Mouse (Mus musculus) limb, embryonic 14.5 days (tissue): ENCODE results near the gene Plekhh1. TPM values are rescaled to one million over a fixed set of nuclear protein-coding genes. Genes with fewer than 3 reads are reported as not detected.

Source experiments
- ATAC-seq: fragments of 200-750 bp; cut with Nextera tagmentation; 2 replicates; pipeline ENCODE4 v1.8.0; 2017; ENCODE audit warnings: low read depth, moderate number of reproducible peaks, moderate TSS enrichment; ENCODE audit not compliant: low FRiP score
- DNase-seq: peaks from one replicate; pipeline ENCODE4 v3.0.0-alpha.2; 2015; ENCODE audit warnings: low spot score
- H3K27ac ChIP-seq: fragments of 300-500 bp; sonication (generic); replicated peaks from 2 replicates; pipeline ENCODE4 v1.5.1; 2014; ENCODE audit warnings: low read depth, mild to moderate bottlenecking, low read length, moderate library complexity, mixed read lengths
- H3K27me3 ChIP-seq: fragments of 300-500 bp; sonication (generic); 2 replicates; pipeline ENCODE4 v1.6.1; 2014; ENCODE audit warnings: low read length, mixed read lengths; ENCODE audit not compliant: control insufficient read depth, insufficient read depth
- H3K36me3 ChIP-seq: fragments of 300-500 bp; sonication (generic); 2 replicates; pipeline ENCODE4 v1.6.1; 2014; ENCODE audit warnings: mild to moderate bottlenecking, low read length, moderate library complexity, mixed read lengths; ENCODE audit not compliant: control insufficient read depth, insufficient read depth
- H3K4me1 ChIP-seq: fragments of 300-500 bp; sonication (generic); 2 replicates; pipeline ENCODE4 v1.6.1; 2014; ENCODE audit warnings: antibody characterized with exemption, low read length, mixed read lengths; ENCODE audit not compliant: control insufficient read depth, insufficient read depth
- H3K4me2 ChIP-seq: fragments of 300-500 bp; sonication (generic); replicated peaks from 2 replicates; pipeline ENCODE4 v1.6.1; 2014; ENCODE audit warnings: low read depth, mild to moderate bottlenecking, low read length, moderate library complexity; ENCODE audit not compliant: severe bottlenecking
- H3K4me3 ChIP-seq: fragments of 300-500 bp; sonication (generic); replicated peaks from 2 replicates; pipeline ENCODE4 v1.5.1; 2014; ENCODE audit warnings: low read length
- H3K9ac ChIP-seq: fragments of 300-500 bp; sonication (generic); 2 replicates; pipeline ENCODE4 v1.6.1; 2014; ENCODE audit warnings: mild to moderate bottlenecking, low read depth, low read length, moderate library complexity; ENCODE audit not compliant: severe bottlenecking
- H3K9me3 ChIP-seq: fragments of 300-500 bp; sonication (generic); 2 replicates; pipeline ENCODE4 v1.6.1; 2016; ENCODE audit warnings: low read length; ENCODE audit not compliant: control insufficient read depth
- POLR2A ChIP-seq: fragments of 200-500 bp; IDR thresholded peaks from 2 replicates; pipeline ENCODE4 v1.8.0; 2012; ENCODE audit warnings: inconsistent platforms, mild to moderate bottlenecking, moderate library complexity, borderline replicate concordance; ENCODE audit not compliant: insufficient read depth, insufficient read length; ENCODE audit errors: extremely low read depth
- WGBS: fragments of 180-500 bp; shearing (Covaris S2); extraction: QIAGEN DNeasy Blood & Tissue Kit; methylation state at CpG from one replicate; pipeline ENCODE4 v1.1.7; 2014; 5-methylcytosine and 5-hydroxymethylcytosine counted together
- polyA plus RNA-seq, 2 experiments: library from polyadenylated mRNA; depleted of rRNA in 1 of 2; stranded (reverse) in 1 of 2; unstranded in 1 of 2; fragments of >200 nt; fragmentation: Nextera tagmentation in 1 of 2; extraction: Ambion mirVana in 1 of 2; gene quantifications; 2 replicates each; pipeline versions ENCODE4 v1.2.1 to v1.2.3; 2012 to 2014

The Plekhh1 gene
- polyA plus RNA-seq, 2 experiments: 2.5 to 4.9 TPM

DNA sequence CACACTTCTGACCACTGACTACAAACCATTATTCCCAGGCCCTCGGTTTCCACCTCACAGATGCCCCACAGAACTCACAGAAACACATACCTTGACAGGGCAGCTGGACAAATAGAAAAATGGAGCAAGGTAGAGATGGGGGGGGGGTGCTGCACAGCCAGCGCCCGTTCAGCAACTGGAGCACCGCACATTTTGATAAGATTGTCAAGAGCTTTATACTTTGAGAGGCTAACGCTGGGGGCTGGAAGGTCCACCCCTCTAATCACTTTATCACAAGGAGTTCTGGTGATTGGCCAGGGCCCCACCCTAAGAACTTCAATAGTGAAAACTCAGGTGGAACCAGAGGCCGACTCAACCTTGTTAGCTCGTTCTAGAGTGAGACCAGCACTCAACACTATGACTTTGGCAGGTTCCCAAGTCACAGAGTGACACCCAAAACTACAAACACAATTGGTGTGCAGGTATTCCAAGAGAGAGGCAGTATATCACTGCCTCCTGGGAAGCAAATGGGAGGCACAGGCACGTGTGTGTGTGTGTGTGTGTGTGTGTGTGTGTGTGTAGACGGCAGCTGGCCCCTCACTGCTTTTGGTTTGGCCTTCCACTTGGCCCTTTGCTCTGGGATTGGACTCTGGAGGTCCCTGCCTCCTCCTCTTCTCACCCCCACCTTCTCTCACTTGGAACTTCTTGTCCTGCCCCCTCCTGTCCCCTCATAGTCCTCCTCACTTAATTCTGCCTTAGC, 45.5 kb upstream of the Plekhh1 start:
- H3K9ac ChIP-seq: no peak overlapping the region
- no peak overlapping the region for H3K4me3 ChIP-seq
- H3K36me3 ChIP-seq: no peaks in the 10 kb centered on the region
- no peak for TF ChIP-seq POLR2A
- H3K4me2 ChIP-seq: no peak overlapping the region
- DNase-seq: no peak
- no peaks in the 10 kb centered on the region for H3K4me1 ChIP-seq
- H3K27me3 ChIP-seq: no peaks in the 10 kb centered on the region
- H3K27ac ChIP-seq: no peak overlapping the region
- no peak for ATAC-seq
- WGBS: 75% methylated on average over 9 of the region's 9 CpGs
- H3K9me3 ChIP-seq: no peaks in the 10 kb centered on the region

DNA sequence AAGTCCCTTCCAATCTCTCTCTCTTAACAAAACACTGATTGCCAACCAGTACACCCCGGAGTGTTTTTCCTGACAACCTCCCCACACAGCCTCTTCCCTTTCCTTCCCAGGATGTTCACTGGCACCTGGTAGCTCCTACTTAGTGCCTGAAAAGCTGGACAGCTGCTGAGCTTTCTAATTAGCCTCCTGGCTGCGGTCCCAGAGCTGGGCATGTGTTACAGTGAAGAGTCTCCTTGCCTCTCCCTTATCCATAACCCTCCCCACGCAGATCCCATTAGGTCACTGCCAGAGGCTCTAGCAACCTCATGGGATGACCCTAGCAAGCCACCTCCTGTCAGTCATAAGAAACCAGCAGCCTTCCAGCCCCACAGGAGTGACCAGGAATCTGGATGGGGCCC, 44.9 kb upstream of the Plekhh1 start:
- Histone ChIP-seq H3K4me1 (no peaks in the 10 kb centered on the region), H3K9ac (no peak overlapping the region), H3K27ac (no peak overlapping the region), H3K4me3 (no peak overlapping the region), H3K9me3 (no peaks in the 10 kb centered on the region), H3K36me3 (no peaks in the 10 kb centered on the region), H3K27me3 (no peaks in the 10 kb centered on the region), H3K4me2 (no peak overlapping the region)
- DNase-seq: peak; percentile 39
- 50% methylated on average over 3 of the region's 3 CpGs for WGBS
- ATAC-seq: no peak
- TF ChIP-seq POLR2A: no peak

DNA sequence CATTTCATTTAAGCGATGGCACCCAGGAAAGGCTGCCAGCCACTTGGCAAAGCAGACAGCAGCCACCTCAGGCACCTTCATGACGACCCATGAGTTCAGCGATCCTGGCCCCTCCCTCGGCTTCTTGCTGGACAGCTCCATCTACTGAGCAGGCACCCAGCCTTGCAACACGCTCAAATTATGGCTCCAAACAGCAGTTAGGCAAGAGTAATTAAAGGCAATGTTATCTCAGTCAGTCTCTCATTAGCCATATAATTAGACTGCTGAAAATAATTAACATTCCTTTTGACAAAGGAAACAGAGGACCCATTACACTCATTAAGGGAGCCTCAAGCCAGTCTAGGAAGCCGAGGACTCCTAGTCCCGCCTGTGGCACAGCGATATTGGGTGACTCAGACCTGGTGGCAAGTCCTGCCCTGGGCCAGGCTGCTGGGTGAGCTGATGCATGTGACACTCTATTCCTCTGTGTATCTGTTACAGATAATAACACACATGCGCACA, 41.3 kb upstream of the Plekhh1 start:
- H3K9ac ChIP-seq: no peak overlapping the region
- H3K4me3 ChIP-seq: no peak overlapping the region
- H3K27me3 ChIP-seq: no peaks in the 10 kb centered on the region
- no peak overlapping the region for H3K4me2 ChIP-seq
- TF ChIP-seq POLR2A: no peak
- no peak overlapping the region for H3K27ac ChIP-seq
- ATAC-seq (no peak), DNase-seq (no peak)
- no peaks in the 10 kb centered on the region for H3K9me3 ChIP-seq
- no peaks in the 10 kb centered on the region for H3K4me1 ChIP-seq
- no peaks in the 10 kb centered on the region for H3K36me3 ChIP-seq
- WGBS: 43% methylated on average over 9 of the region's 9 CpGs

DNA sequence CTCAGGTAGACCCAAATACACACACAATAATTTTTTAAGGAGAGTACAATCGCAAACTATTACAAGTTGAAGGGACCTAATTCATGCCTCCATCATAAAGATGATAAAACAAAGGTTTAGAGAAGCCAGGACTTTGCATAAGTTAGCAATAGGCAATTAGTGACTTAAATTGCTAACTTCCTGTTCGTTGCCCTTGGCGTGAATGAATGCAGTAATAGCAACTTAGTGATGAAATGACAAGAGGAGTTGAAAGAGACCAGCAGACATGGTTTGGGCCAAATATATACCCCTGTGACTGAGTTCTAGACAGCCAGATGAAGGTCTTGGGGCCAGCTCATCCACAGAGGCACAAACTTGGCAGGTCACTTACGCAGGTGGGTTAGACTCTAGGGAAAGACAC, 32.7 kb upstream of the Plekhh1 start:
- H3K4me1 ChIP-seq: no peaks in the 10 kb centered on the region
- H3K4me3 ChIP-seq: no peak overlapping the region
- no peaks in the 10 kb centered on the region for H3K36me3 ChIP-seq
- no peak overlapping the region for H3K4me2 ChIP-seq
- 77% methylated on average over 4 of the region's 4 CpGs for WGBS
- H3K27me3 ChIP-seq: no peaks in the 10 kb centered on the region
- TF ChIP-seq POLR2A: no peak
- ATAC-seq: no peak
- H3K27ac ChIP-seq: no peak overlapping the region
- no peaks in the 10 kb centered on the region for H3K9me3 ChIP-seq
- DNase-seq: no peak
- no peak overlapping the region for H3K9ac ChIP-seq

DNA sequence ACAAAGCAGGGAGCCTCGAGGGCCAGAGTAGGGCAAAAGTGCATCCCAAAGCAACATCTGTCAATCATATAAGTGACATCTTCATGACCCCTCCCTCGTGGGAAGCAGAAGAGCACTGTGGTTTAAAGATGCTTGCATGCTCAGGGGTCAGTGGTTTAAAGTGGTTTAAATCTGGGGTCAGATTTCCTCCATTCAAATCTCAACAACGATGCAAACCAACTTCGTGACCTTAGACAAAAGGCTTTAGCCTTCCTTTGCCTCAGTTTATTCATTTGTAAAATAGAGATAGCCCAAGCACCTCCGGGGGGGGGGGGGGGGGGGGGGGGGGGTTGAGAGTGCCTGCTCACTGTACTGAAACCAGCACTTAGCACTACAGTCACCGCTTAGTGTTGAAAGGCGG, 32.3 kb upstream of the Plekhh1 start:
- Histone ChIP-seq H3K36me3 (no peaks in the 10 kb centered on the region), H3K4me3 (no peak overlapping the region), H3K4me1 (no peaks in the 10 kb centered on the region), H3K27ac (no peak overlapping the region), H3K9me3 (no peaks in the 10 kb centered on the region), H3K4me2 (no peak overlapping the region), H3K27me3 (no peaks in the 10 kb centered on the region), H3K9ac (no peak overlapping the region)
- no peak for TF ChIP-seq POLR2A
- no peak for DNase-seq
- no peak for ATAC-seq
- 42% methylated on average over 6 of the region's 7 CpGs for WGBS
